9 mouse cellular contexts compared by ENCODE assay signal in genomic region chr9:120210068-120210467, GRCm38 (mm10).
DNase-seq lines count a peak whose midpoint lies in the region; ATAC-seq and TF ChIP-seq lines count a peak whose summit lies in the region.
"Had no signal": no experiment of that assay in that cellular context is flagged by ENCODE, and none has a peak within 500 bp of the region (broad histone marks: within the 10 kb centered on the region; RNA-seq: fewer than 3 reads in every experiment).

No protein-coding gene starts in this region.

- no peak for TF ChIP-seq EP300 in heart, postnatal 0 days (IDR thresholded peaks at IDR 0.05; ENCODE audit: low read depth)

- H3K36me3 ChIP-seq in heart, postnatal 0 days (replicated peaks; ENCODE audit: control insufficient read depth, insufficient read depth, low read length) = no peaks in the 10 kb centered on the region
- no peaks in the 10 kb centered on the region for H3K36me3 ChIP-seq in midbrain, embryonic 14.5 days (ENCODE audit: control insufficient read depth, insufficient read depth, low read length)
- no peaks in the 10 kb centered on the region for H3K36me3 ChIP-seq in midbrain, embryonic 16.5 days (ENCODE audit: control insufficient read depth, insufficient read depth, low read length)
- H3K36me3 ChIP-seq: heart, embryonic 15.5 days had no signal

- ATAC-seq in heart, postnatal 0 days (ENCODE audit: insufficient read depth, low read depth) = no peak
- ATAC-seq in midbrain, embryonic 14.5 days (ENCODE audit: low FRiP score, low TSS enrichment) = no peak
- no peak for ATAC-seq in midbrain, embryonic 16.5 days

- H3K9ac ChIP-seq in heart, postnatal 0 days (replicated peaks; ENCODE audit: low read depth, low read length) = no peak overlapping the region
- no peak overlapping the region for H3K9ac ChIP-seq in midbrain, embryonic 14.5 days (replicated peaks; ENCODE audit: low read length)
- no peak overlapping the region for H3K9ac ChIP-seq in midbrain, embryonic 16.5 days (ENCODE audit: low read depth, low read length)
- H3K9ac ChIP-seq: heart, embryonic 15.5 days had no signal

- no peak overlapping the region for H3K4me3 ChIP-seq in heart, postnatal 0 days (ENCODE audit: low read depth, low read length)
- H3K4me3 ChIP-seq in midbrain, embryonic 14.5 days (replicated peaks; ENCODE audit: low read depth, low read length) = no peak overlapping the region
- H3K4me3 ChIP-seq in midbrain, embryonic 16.5 days (ENCODE audit: low read depth, low read length) = no peak overlapping the region
- H3K4me3 ChIP-seq: heart, embryonic 15.5 days had no signal

- 77% methylated on average over 4 of the region's 4 CpGs for WGBS in heart, postnatal 0 days
- WGBS in midbrain, embryonic 14.5 days = 79% methylated on average over 4 of the region's 4 CpGs
- 72% methylated on average over 4 of the region's 4 CpGs for WGBS in midbrain, embryonic 16.5 days

- no peak overlapping the region for H3K27ac ChIP-seq in heart, postnatal 0 days (ENCODE audit: low read depth)
- H3K27ac ChIP-seq in midbrain, embryonic 14.5 days (replicated peaks; ENCODE audit: low read depth, low read length) = no peak overlapping the region
- no peak overlapping the region for H3K27ac ChIP-seq in midbrain, embryonic 16.5 days (ENCODE audit: low read length)

- H3K9me3 ChIP-seq in heart, postnatal 0 days (replicated peaks; ENCODE audit: control insufficient read depth, low read length) = no peaks in the 10 kb centered on the region
- no peaks in the 10 kb centered on the region for H3K9me3 ChIP-seq in midbrain, embryonic 14.5 days (ENCODE audit: control insufficient read depth, low read length)
- no peaks in the 10 kb centered on the region for H3K9me3 ChIP-seq in midbrain, embryonic 16.5 days (replicated peaks; ENCODE audit: control insufficient read depth, low read length, poor library complexity, severe bottlenecking)
- H3K9me3 ChIP-seq: heart, embryonic 15.5 days had no signal

- peak; percentile 77 for TF ChIP-seq CTCF in heart, postnatal 0 days (IDR thresholded peaks at IDR 0.05; ENCODE audit: low read depth)

- peaks cover 13% of the 10 kb centered on the region for H3K4me1 ChIP-seq in heart, postnatal 0 days (ENCODE audit: control insufficient read depth, insufficient read depth)
- no peaks in the 10 kb centered on the region for H3K4me1 ChIP-seq in midbrain, embryonic 14.5 days (ENCODE audit: control insufficient read depth, insufficient read depth, low read length)
- no peaks in the 10 kb centered on the region for H3K4me1 ChIP-seq in midbrain, embryonic 16.5 days (ENCODE audit: control insufficient read depth, insufficient read depth, low read length)

- H3K27me3 ChIP-seq in heart, postnatal 0 days (ENCODE audit: control insufficient read depth, insufficient read depth, low read length) = no peaks in the 10 kb centered on the region
- H3K27me3 ChIP-seq in midbrain, embryonic 14.5 days (ENCODE audit: control insufficient read depth, insufficient read depth, low read length) = no peaks in the 10 kb centered on the region
- no peaks in the 10 kb centered on the region for H3K27me3 ChIP-seq in midbrain, embryonic 16.5 days (ENCODE audit: control insufficient read depth, insufficient read depth, low read depth, low read length)
- H3K27me3 ChIP-seq: heart, embryonic 15.5 days had no signal

- H3K4me2 ChIP-seq in heart, postnatal 0 days (ENCODE audit: low read depth, low read length) = no peak overlapping the region
- no peak overlapping the region for H3K4me2 ChIP-seq in midbrain, embryonic 14.5 days (ENCODE audit: low read length)
- no peak overlapping the region for H3K4me2 ChIP-seq in midbrain, embryonic 16.5 days (ENCODE audit: low read length)
- H3K4me2 ChIP-seq: heart, embryonic 15.5 days had no signal

- DNase-seq in heart, postnatal 0 days (ENCODE audit: low spot score) = no peak
- DNase-seq in heart, adult 11 months = no peak
- DNase-seq in midbrain, embryonic 14.5 days = peak; percentile 60
- peak; percentile 20 to 26 for DNase-seq in adrenal gland, postnatal 36 days
- DNase-seq in lung, postnatal 10 days = peak; percentile 6
- DNase-seq in urinary bladder, postnatal 14 days (ENCODE audit: low spot score) = no peak
- DNase-seq in urinary bladder, postnatal 25 days (ENCODE audit: low spot score) = no peak

Comparison
In these comparisons a context has a peak if more than half of its experiments do, and no peak if none do; other contexts are left out.
1. DNase-seq: peak in midbrain, embryonic 14.5 days (single experiment), adrenal gland, postnatal 36 days (2 of 2) and lung, postnatal 10 days (single experiment); none in heart, postnatal 0 days (single experiment), heart, adult 11 months (single experiment), urinary bladder, postnatal 14 days (single experiment) and urinary bladder, postnatal 25 days (single experiment).